Mouse (Mus musculus): ENCODE data around the gene Aqp2.

Gene Aqp2

GRCm38 (mm10) chr15:99614753-99615152 is 35.9 kb downstream of the Aqp2 start:
- ATAC-seq (ENCODE audit: insufficient number of reproducible peaks, low FRiP score, low TSS enrichment): no peak

GRCm38 (mm10) chr15:99615246-99615645 is 36.4 kb downstream of the Aqp2 start:
- no peak for ATAC-seq (ENCODE audit: insufficient number of reproducible peaks, low FRiP score, low TSS enrichment)

DNA sequence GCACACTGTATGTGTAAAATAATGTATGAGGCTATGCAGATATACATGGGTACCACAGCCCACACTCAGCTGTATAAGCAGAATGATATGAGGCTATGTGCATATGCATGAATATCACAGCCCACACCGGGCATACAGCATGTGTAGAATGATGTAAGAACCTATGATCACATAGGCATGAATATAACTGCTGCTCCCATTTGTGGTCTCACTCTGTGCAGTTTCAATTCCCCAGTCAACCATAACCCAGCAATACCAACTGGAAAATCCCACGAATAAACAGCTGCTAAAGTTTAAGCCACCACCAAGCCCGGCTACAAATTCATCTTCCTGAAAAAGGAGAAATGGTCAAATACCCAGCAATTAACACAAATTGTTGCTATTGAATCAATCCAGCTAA is 39.7 kb downstream of the Aqp2 start:
- no peak for ATAC-seq (ENCODE audit: insufficient number of reproducible peaks, low FRiP score, low TSS enrichment)

DNA sequence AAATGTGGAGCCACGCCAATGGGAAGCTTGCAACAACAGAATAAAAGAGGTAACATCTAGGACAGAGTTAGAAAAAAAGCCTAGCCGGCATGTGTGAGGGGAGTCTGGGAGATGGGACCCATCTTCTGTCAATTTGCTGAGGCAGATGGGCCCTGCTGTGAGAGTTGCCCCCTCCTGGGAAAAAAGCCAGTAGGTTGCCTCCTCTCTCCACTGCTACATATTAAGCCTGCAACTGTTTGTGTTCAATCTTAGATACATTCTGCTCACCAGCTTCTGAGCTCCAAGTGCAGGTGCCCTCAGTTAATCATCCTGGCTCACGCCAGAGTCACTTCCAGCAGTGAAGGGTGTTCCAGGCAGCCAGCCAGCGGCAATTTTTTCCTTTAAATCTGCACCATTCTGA is 41.0 kb downstream of the Aqp2 start:
- no peak for ATAC-seq (ENCODE audit: insufficient number of reproducible peaks, low FRiP score, low TSS enrichment)

GRCm38 (mm10) chr15:99622063-99622462 is 43.2 kb downstream of the Aqp2 start:
- ATAC-seq (ENCODE audit: insufficient number of reproducible peaks, low FRiP score, low TSS enrichment): no peak

DNA sequence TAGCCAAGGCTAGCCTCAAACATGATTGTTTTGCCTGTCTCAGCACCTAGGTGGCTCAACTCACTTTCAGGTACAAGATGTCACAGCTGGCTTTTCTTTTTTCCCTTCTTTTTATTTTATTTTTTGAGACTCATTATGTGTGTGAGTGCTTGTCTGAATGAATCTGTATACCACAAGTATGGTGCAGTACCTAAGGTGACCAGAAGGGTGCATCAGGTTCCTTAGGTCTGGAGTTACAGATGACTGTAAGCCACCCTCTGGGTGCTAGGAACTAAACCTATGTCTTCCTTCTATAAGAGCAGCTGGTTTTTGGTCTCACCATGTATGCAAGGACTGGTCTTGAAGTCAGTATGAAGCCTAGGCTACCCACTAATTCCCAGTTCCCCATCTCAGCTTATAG is 52.8 kb downstream of the Aqp2 start:
- ATAC-seq (ENCODE audit: insufficient number of reproducible peaks, low FRiP score, low TSS enrichment): no peak
